Mouse (Mus musculus) hindbrain, postnatal 0 days (tissue): ENCODE results near the gene Apoc4. TPM values are rescaled to one million over a fixed set of nuclear protein-coding genes. Genes with fewer than 3 reads are reported as not detected.

ENCODE experiments used
- ATAC-seq: fragments of 200-750 bp; cut with Nextera tagmentation; 2 replicates; pipeline ENCODE4 v1.8.0; 2017; ENCODE audit warnings: mild to moderate bottlenecking, moderate TSS enrichment, moderate library complexity
- DNase-seq: peaks from one replicate; pipeline ENCODE4 v3.0.0-alpha.2; 2015; ENCODE audit warnings: low spot score
- H3K27ac ChIP-seq: fragments of 300-500 bp; sonication (generic); 2 replicates; pipeline ENCODE4 v1.5.1; 2014; ENCODE audit warnings: mild to moderate bottlenecking
- H3K27me3 ChIP-seq: fragments of 300-500 bp; sonication (generic); 2 replicates; pipeline ENCODE4 v1.6.1; 2014; ENCODE audit warnings: low read length, mixed read lengths; ENCODE audit not compliant: insufficient read depth
- H3K36me3 ChIP-seq: fragments of 300-500 bp; sonication (generic); 2 replicates; pipeline ENCODE4 v1.6.1; 2014; ENCODE audit warnings: low read length, mixed read lengths; ENCODE audit not compliant: insufficient read depth
- H3K4me1 ChIP-seq: fragments of 300-500 bp; sonication (generic); 2 replicates; pipeline ENCODE4 v1.6.1; 2014; ENCODE audit warnings: antibody characterized with exemption, low read length, mixed read lengths; ENCODE audit not compliant: insufficient read depth
- H3K4me2 ChIP-seq: fragments of 300-500 bp; sonication (generic); 2 replicates; pipeline ENCODE4 v1.6.1; 2014; ENCODE audit warnings: low read depth, mild to moderate bottlenecking, low read length, moderate library complexity, mixed read lengths
- H3K4me3 ChIP-seq: fragments of 300-500 bp; sonication (generic); 2 replicates; pipeline ENCODE4 v1.5.1; 2014; ENCODE audit warnings: low read length
- H3K9ac ChIP-seq: fragments of 300-500 bp; sonication (generic); replicated peaks from 2 replicates; pipeline ENCODE4 v1.6.1; 2014; ENCODE audit warnings: mild to moderate bottlenecking, low read length, moderate library complexity, mixed read lengths
- H3K9me3 ChIP-seq: fragments of 300-500 bp; sonication (generic); 2 replicates; pipeline ENCODE4 v1.6.1; 2016; ENCODE audit warnings: low read length, mixed read lengths
- CTCF ChIP-seq: IDR thresholded peaks from 2 replicates; pipeline ENCODE4 v1.5.1; 2016; ENCODE audit warnings: antibody characterized with exemption, control low read depth, low read depth
- WGBS: fragments of 180-500 bp; shearing (Covaris S2); extraction: QIAGEN DNeasy Blood & Tissue Kit; methylation state at CpG from one replicate; pipeline ENCODE4 v1.1.7; 2014; 5-methylcytosine and 5-hydroxymethylcytosine counted together
- polyA plus RNA-seq: library from polyadenylated mRNA; unstranded; fragments of >200 nt; fragmentation: Nextera tagmentation; extraction: Ambion mirVana; gene quantifications from 2 replicates; pipeline ENCODE4 v1.2.1, GENCODE M21; 2015
- total RNA-seq: library from RNA; depleted of rRNA; stranded (reverse); fragments of >200 nt; gene quantifications from 2 replicates; pipeline ENCODE4 v1.2.3, GENCODE M21; 2014

Gene Apoc4
- total and polyA plus RNA-seq, 2 experiments from 2014 or later: not detected

GRCm38 (mm10) chr7:19695881-19696280 is 14.6 kb upstream of the Apoc4 start:
- H3K9me3 ChIP-seq: no peaks in the 10 kb centered on the region
- H3K4me1 ChIP-seq: peaks cover 9% of the 10 kb centered on the region
- 89% methylated on average over 6 of the region's 6 CpGs for WGBS
- ATAC-seq: no peak
- H3K4me3 ChIP-seq: no peak overlapping the region
- H3K36me3 ChIP-seq: no peaks in the 10 kb centered on the region
- H3K27ac ChIP-seq: no peak overlapping the region; the same call in 1 of the 2 replicates
- no peak overlapping the region for H3K9ac ChIP-seq
- no peak for DNase-seq
- H3K4me2 ChIP-seq: no peak overlapping the region
- no peaks in the 10 kb centered on the region for H3K27me3 ChIP-seq
- TF ChIP-seq CTCF: no peak

- no peak overlapping the region for H3K4me3 ChIP-seq
- DNase-seq: no peak
- no peak for TF ChIP-seq CTCF
- no peak overlapping the region for H3K9ac ChIP-seq
- 54% methylated on average over 8 of the region's 8 CpGs for WGBS
- H3K36me3 ChIP-seq: no peaks in the 10 kb centered on the region
- no peaks in the 10 kb centered on the region for H3K9me3 ChIP-seq
- H3K4me1 ChIP-seq: peaks cover 9% of the 10 kb centered on the region
- no peak for ATAC-seq
- H3K27ac ChIP-seq: peak overlapping the region; percentile 66
- H3K27me3 ChIP-seq: no peaks in the 10 kb centered on the region
- no peak overlapping the region for H3K4me2 ChIP-seq
Measured at GRCm38 (mm10) chr7:19695213-19695594, 13.9 kb upstream of the Apoc4 start.

GRCm38 (mm10) chr7:19694336-19695212 is 13.3 kb upstream of the Apoc4 start:
- ATAC-seq (no peak), DNase-seq (no peak)
- no peak for TF ChIP-seq CTCF
- no peaks in the 10 kb centered on the region for H3K36me3 ChIP-seq
- 80% methylated on average over 10 of the region's 10 CpGs for WGBS
- H3K4me3 ChIP-seq: no peak overlapping the region
- H3K9me3 ChIP-seq: no peaks in the 10 kb centered on the region
- no peak overlapping the region for H3K9ac ChIP-seq
- H3K27ac ChIP-seq: peak overlapping the region; percentile 66
- no peaks in the 10 kb centered on the region for H3K27me3 ChIP-seq
- peaks cover 9% of the 10 kb centered on the region for H3K4me1 ChIP-seq
- H3K4me2 ChIP-seq: no peak overlapping the region

GRCm38 (mm10) chr7:19693421-19693820 is 12.1 kb upstream of the Apoc4 start:
- Histone ChIP-seq H3K9ac (no peak overlapping the region), H3K4me2 (no peak overlapping the region), H3K4me3 (no peak overlapping the region), H3K27ac (peak overlapping the region; percentile 76), H3K27me3 (no peaks in the 10 kb centered on the region), H3K36me3 (no peaks in the 10 kb centered on the region), H3K9me3 (no peaks in the 10 kb centered on the region), H3K4me1 (no peaks in the 10 kb centered on the region)
- DNase-seq (peak; percentile 86), ATAC-seq (peak; percentile 92)
- TF ChIP-seq CTCF: no peak
- WGBS: 18% methylated on average over 10 of the region's 10 CpGs

- Histone ChIP-seq H3K27ac (peak within 1 kb of the TSS; percentile 76), H3K9ac (no peak within 1 kb of the TSS; the same call in 1 of the 2 replicates), H3K9me3 (no peaks in the 10 kb centered on the region), H3K36me3 (no peaks in the 10 kb centered on the region), H3K4me1 (no peaks in the 10 kb centered on the region), H3K4me3 (no peak within 1 kb of the TSS), H3K27me3 (no peaks in the 10 kb centered on the region), H3K4me2 (no peak within 1 kb of the TSS)
- no peak for TF ChIP-seq CTCF
- 50% methylated on average over 28 of the region's 28 CpGs for WGBS
- no peak for DNase-seq
- no peak for ATAC-seq
Measured at GRCm38 (mm10) chr7:19691873-19692865, 10.9 kb upstream of the Apoc4 start, which contains the start of gene Apoc1. TSS of gene Apoc1 (minus strand) at chr7:19692660.

- DNase-seq (no peak), ATAC-seq (no peak)
- 77% methylated on average over 6 of the region's 6 CpGs for WGBS
- Histone ChIP-seq H3K4me3 (no peak overlapping the region), H3K27ac (0 out of 2 replicates have a peak overlapping the region, but pooled peaks have one; percentile 32), H3K4me2 (no peak overlapping the region), H3K4me1 (no peaks in the 10 kb centered on the region), H3K36me3 (no peaks in the 10 kb centered on the region), H3K9ac (no peak overlapping the region), H3K27me3 (no peaks in the 10 kb centered on the region), H3K9me3 (no peaks in the 10 kb centered on the region)
- TF ChIP-seq CTCF: no peak
Measured at GRCm38 (mm10) chr7:19691434-19691833, 10.2 kb upstream of the Apoc4 start.
